Mouse (Mus musculus) liver, embryonic 15.5 days (tissue): ENCODE results near the gene Rplp0. TPM values are rescaled to one million over a fixed set of nuclear protein-coding genes. Genes with fewer than 3 reads are reported as not detected.

ENCODE experiments used
- ATAC-seq: fragments of 200-750 bp; cut with Nextera tagmentation; 2 replicates; pipeline ENCODE4 v1.8.0; 2017; ENCODE audit warnings: moderate number of reproducible peaks, mild to moderate bottlenecking, moderate library complexity; ENCODE audit not compliant: insufficient read depth
- H3K27ac ChIP-seq: fragments of 300-500 bp; sonication (generic); replicated peaks from 2 replicates; pipeline ENCODE4 v1.5.1; 2015; ENCODE audit warnings: mild to moderate bottlenecking, inconsistent platforms
- H3K27me3 ChIP-seq: fragments of 300-500 bp; sonication (generic); 2 replicates; pipeline ENCODE4 v1.6.1; 2015; ENCODE audit warnings: mild to moderate bottlenecking, inconsistent platforms
- H3K36me3 ChIP-seq: fragments of 300-500 bp; sonication (generic); replicated peaks from 2 replicates; pipeline ENCODE4 v1.6.1; 2015; ENCODE audit warnings: moderate library complexity, mild to moderate bottlenecking, inconsistent platforms
- H3K4me1 ChIP-seq: fragments of 300-500 bp; sonication (generic); replicated peaks from 2 replicates; pipeline ENCODE4 v1.6.1; 2015; ENCODE audit warnings: inconsistent platforms
- H3K4me2 ChIP-seq: fragments of 300-500 bp; sonication (generic); 2 replicates; pipeline ENCODE4 v1.6.1; 2015; ENCODE audit warnings: moderate library complexity, mild to moderate bottlenecking, inconsistent platforms
- H3K4me3 ChIP-seq: fragments of 300-500 bp; sonication (generic); replicated peaks from 2 replicates; pipeline ENCODE4 v1.5.1; 2015; ENCODE audit warnings: mild to moderate bottlenecking, inconsistent platforms
- H3K9ac ChIP-seq: fragments of 300-500 bp; sonication (generic); 2 replicates; pipeline ENCODE4 v1.6.1; 2015; ENCODE audit warnings: moderate library complexity, mild to moderate bottlenecking, inconsistent platforms
- H3K9me3 ChIP-seq: fragments of 300-500 bp; sonication (generic); replicated peaks from 2 replicates; pipeline ENCODE4 v1.6.1; 2016; ENCODE audit warnings: inconsistent platforms
- WGBS: fragments of 180-500 bp; shearing (Covaris S2); methylation state at CpG from one replicate; pipeline ENCODE4 v1.1.7; 2015; ENCODE audit warnings: mixed read lengths; ENCODE audit not compliant: insufficient replicate concordance; 5-methylcytosine and 5-hydroxymethylcytosine counted together
- microRNA-seq: library from miRNA; unstranded; fragments of <30 nt; microRNA quantifications from one replicate; pipeline ENCODE4, GENCODE M21; 2016
- polyA plus RNA-seq: library from polyadenylated mRNA; unstranded; fragments of >200 nt; fragmentation: Nextera tagmentation; extraction: Ambion mirVana; gene quantifications from 2 replicates; pipeline ENCODE4 v1.2.1, GENCODE M21; 2015

The Rplp0 gene
- polyA plus RNA-seq, 1 experiment from 2014 or later: 1,078 TPM

DNA sequence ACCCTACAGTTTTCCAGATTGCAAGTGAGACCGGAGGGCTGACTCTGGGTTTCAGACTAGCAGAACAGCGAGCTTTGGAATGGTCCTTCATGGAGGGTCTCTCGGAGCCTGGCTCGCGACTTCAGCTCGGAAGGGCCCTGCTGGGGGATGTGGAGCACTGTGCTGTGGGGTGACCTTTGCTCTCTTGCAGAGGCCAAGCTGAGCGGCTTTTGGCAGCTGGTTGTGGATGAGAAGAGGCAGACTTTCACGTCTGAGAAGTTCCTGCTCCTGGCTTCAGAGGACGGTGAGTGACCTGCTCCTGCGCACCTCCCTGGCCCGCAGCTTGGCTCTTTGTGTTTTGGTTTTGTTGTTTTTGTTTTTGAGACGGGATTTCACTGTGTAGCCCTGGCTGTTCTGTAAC lies 26.3 kb downstream of the Rplp0 start:
- H3K4me1 ChIP-seq: no peaks in the 10 kb centered on the region
- no peak overlapping the region for H3K27ac ChIP-seq
- no peak for ATAC-seq
- H3K4me2 ChIP-seq: no peak overlapping the region
- H3K9ac ChIP-seq: no peak overlapping the region
- H3K4me3 ChIP-seq: no peak overlapping the region
- H3K27me3 ChIP-seq: no peaks in the 10 kb centered on the region
- no peaks in the 10 kb centered on the region for H3K9me3 ChIP-seq
- 80% methylated on average over 12 of the region's 12 CpGs for WGBS
- peaks cover 96% of the 10 kb centered on the region for H3K36me3 ChIP-seq

DNA sequence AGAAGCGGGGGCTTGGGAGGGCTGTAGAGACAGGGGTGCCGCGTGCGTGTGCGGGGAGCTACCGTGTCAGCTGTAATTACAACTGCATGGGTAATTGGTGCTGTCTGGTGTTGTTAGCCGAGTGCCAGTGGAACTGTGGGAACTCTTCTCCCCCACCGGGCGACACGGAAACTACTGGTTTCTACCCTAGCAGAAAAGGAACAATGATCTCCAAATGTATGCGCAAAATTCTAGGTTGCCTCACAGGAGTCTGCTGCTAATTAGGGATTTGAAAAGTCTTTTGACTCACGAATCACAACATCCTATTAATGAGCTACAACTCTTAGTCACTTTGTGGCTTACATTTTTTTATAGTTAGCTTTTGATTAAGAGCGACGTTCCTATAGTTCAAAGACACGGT lies 26.9 kb downstream of the Rplp0 start:
- H3K36me3 ChIP-seq: peaks cover 96% of the 10 kb centered on the region
- no peaks in the 10 kb centered on the region for H3K9me3 ChIP-seq
- no peak overlapping the region for H3K9ac ChIP-seq
- no peaks in the 10 kb centered on the region for H3K4me1 ChIP-seq
- WGBS: 91% methylated on average over 15 of the region's 15 CpGs
- ATAC-seq: no peak
- no peaks in the 10 kb centered on the region for H3K27me3 ChIP-seq
- no peak overlapping the region for H3K4me2 ChIP-seq
- no peak overlapping the region for H3K27ac ChIP-seq
- no peak overlapping the region for H3K4me3 ChIP-seq

DNA sequence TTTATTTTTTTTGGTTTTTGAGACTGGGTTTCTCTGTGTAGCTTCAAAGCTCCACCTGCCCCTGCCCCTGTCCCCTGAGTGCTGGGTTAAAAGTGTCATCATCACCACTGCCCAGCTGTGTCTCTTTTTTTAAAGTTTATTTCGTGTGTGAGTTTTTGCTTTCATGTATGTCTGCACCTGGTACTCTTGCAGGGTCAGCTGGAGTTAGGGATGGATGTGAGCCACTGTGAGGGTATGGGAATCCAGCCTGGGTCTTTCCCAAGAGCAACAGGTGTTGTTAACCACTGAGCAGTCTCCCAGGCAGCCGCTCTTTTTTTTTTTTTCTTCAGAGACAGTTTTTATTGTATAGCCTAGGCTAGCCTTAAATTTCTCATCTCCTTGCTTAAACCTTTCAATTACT lies 27.5 kb downstream of the Rplp0 start:
- Histone ChIP-seq H3K9ac (no peak overlapping the region), H3K9me3 (no peaks in the 10 kb centered on the region), H3K27me3 (no peaks in the 10 kb centered on the region), H3K27ac (no peak overlapping the region), H3K36me3 (peaks cover 95% of the 10 kb centered on the region), H3K4me2 (no peak overlapping the region), H3K4me1 (no peaks in the 10 kb centered on the region), H3K4me3 (no peak overlapping the region)
- 86% methylated on average over 2 of the region's 2 CpGs for WGBS
- no peak for ATAC-seq

DNA sequence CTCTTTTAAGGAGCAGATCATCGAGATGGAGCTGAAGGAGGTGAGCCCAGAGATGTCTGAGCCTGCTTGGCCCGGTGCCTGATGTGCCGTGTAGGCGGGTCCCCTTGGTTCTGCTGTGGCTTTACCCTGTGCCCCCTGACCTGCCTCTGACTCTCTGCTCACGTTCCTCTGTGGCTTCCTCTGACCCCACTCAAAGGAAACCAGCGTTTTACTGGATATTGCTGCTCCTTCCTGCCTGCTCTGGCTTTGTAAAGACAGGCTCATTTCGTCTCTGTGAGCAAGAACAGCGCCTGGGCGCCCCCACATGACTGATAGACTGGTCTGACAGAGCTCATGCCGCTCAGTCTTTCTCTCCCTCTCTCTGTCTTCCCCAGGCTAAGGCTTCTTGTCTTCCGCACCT lies 31.8 kb downstream of the Rplp0 start:
- Histone ChIP-seq H3K4me3 (no peak overlapping the region), H3K9ac (no peak overlapping the region), H3K27me3 (no peaks in the 10 kb centered on the region), H3K9me3 (no peaks in the 10 kb centered on the region), H3K27ac (no peak overlapping the region), H3K4me1 (no peaks in the 10 kb centered on the region), H3K36me3 (peaks cover 95% of the 10 kb centered on the region), H3K4me2 (no peak overlapping the region)
- WGBS: 48% methylated on average over 11 of the region's 11 CpGs
- 0 out of 2 replicates have a peak, but pooled peaks have one; percentile 25 for ATAC-seq

DNA sequence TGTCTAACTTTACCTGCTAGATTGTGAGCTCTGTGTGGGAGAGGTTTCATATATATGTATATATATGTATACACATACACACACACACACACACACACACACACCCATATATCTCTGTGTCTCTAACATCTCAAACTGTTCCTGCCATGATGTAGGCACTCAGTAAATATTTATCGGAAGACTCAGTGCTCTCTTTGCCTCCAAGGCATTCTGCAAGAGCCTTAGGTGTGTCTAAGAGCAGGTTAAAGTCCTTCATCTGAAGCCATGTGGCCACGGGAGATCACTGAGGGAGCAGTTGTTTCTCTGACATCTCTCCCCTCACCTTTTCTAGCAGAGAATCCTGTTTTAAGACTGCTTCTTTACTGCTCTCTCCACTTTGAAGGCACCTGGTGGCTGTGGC lies 32.2 kb downstream of the Rplp0 start:
- 82% methylated on average over 2 of the region's 2 CpGs for WGBS
- ATAC-seq: no peak
- Histone ChIP-seq H3K27me3 (no peaks in the 10 kb centered on the region), H3K36me3 (peaks cover 95% of the 10 kb centered on the region), H3K9ac (no peak overlapping the region), H3K4me1 (no peaks in the 10 kb centered on the region), H3K4me2 (no peak overlapping the region), H3K27ac (no peak overlapping the region), H3K4me3 (no peak overlapping the region), H3K9me3 (no peaks in the 10 kb centered on the region)

DNA sequence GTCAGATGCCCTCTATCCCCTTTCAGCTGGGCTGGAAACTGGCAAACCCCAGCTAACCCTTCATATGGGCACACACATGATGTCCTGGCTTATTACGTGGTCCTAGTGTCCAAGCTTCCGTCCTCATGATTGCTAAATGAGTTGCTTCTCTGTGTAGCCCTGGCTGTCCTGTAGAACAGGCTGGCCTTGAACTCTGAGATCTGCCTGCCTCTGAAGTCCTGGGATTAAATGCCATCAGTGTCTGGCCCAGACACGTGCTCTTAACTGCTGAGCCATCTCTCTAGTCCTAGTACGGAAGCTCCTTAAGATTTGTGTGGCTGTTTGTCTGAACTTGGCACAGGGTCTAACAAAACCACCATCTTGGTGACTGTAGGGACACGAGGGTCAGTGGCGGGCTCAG lies 44.3 kb downstream of the Rplp0 start:
- no peaks in the 10 kb centered on the region for H3K4me1 ChIP-seq
- H3K27ac ChIP-seq: no peak overlapping the region
- H3K4me2 ChIP-seq: no peak overlapping the region
- H3K27me3 ChIP-seq: no peaks in the 10 kb centered on the region
- no peak for ATAC-seq
- WGBS: 82% methylated on average over 6 of the region's 6 CpGs
- H3K9ac ChIP-seq: no peak overlapping the region
- H3K4me3 ChIP-seq: no peak overlapping the region
- H3K9me3 ChIP-seq: no peaks in the 10 kb centered on the region
- peaks cover 89% of the 10 kb centered on the region for H3K36me3 ChIP-seq

DNA sequence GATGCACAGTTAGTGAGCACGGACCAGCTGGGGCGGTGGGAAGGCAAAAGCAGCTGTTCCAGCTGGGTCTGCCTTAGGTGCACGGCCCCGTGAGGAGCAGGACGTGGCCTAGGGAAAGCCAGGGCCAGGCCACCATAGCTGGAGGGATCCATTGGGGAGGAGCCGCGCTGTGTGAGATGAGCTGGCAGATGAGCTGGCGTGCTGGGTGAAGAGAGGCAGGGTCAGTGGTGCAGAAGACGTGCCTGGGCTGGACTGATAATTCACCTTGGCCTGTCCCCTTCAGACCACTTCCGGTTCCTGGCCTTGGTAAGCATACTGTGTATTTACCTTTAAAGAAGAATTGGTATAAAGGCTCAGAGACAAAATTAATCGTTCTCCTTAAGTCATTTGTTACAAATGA lies 52.3 kb downstream of the Rplp0 start:
- H3K4me2 ChIP-seq: peak overlapping the region; percentile 10
- H3K4me1 ChIP-seq: peaks cover 14% of the 10 kb centered on the region
- H3K36me3 ChIP-seq: peaks cover 95% of the 10 kb centered on the region
- peak; percentile 82 for ATAC-seq
- H3K27ac ChIP-seq: peak overlapping the region; percentile 33; the same call in 1 of the 2 replicates
- 47% methylated on average over 11 of the region's 11 CpGs for WGBS
- no peak overlapping the region for H3K9ac ChIP-seq
- H3K27me3 ChIP-seq: no peaks in the 10 kb centered on the region
- no peak overlapping the region for H3K4me3 ChIP-seq
- no peaks in the 10 kb centered on the region for H3K9me3 ChIP-seq

Small RNAs within 50 kb of the gene (microRNA-seq; reads per million reads assigned to microRNA genes)
- gene Mir7029: not detected

Other genes starting within 250 kb of the Rplp0 start
- gene Srsf9, start 232.3 kb upstream of the Rplp0 start, polyA plus RNA-seq: 88.7 and 92.1 TPM in 2 replicates
- 11.6 and 13.4 TPM in 2 replicates for gene Gatc, start 218.3 kb upstream of the Rplp0 start, polyA plus RNA-seq
- 26.6 and 29.6 TPM in 2 replicates for gene Triap1, start 218.2 kb upstream of the Rplp0 start, polyA plus RNA-seq
- 700 and 702 TPM in 2 replicates for gene Cox6a1, start 210.5 kb upstream of the Rplp0 start, polyA plus RNA-seq
- gene Msi1, start 129.9 kb upstream of the Rplp0 start, polyA plus RNA-seq: 0.36 and 0.44 TPM in 2 replicates
- not detected in 2 replicates for gene Pla2g1b, start 93.2 kb upstream of the Rplp0 start, polyA plus RNA-seq
- gene Sirt4, start 74.7 kb upstream of the Rplp0 start, polyA plus RNA-seq: 6.0 and 6.1 TPM in 2 replicates
- 15.2 and 16.8 TPM in 2 replicates for gene Pxn, start 52.8 kb upstream of the Rplp0 start, polyA plus RNA-seq
- gene Gcn1l1, start 5.8 kb downstream of the Rplp0 start, polyA plus RNA-seq: 15.0 and 17.3 TPM in 2 replicates
- gene Rab35, start 72.4 kb downstream of the Rplp0 start, polyA plus RNA-seq: 12.0 and 13.1 TPM in 2 replicates
- gene Bicdl1, start 172.2 kb downstream of the Rplp0 start, polyA plus RNA-seq: 2.1 and 2.4 TPM in 2 replicates